Mouse (Mus musculus): ENCODE results near the gene Sufu.

Gene Sufu

GRCm38 (mm10) chr19:46529601-46530448 is 133.1 kb downstream of the Sufu start:
- no peak for DNase-seq (ENCODE audit: low read depth, low spot score)

GRCm38 (mm10) chr19:46530449-46530990 is 133.8 kb downstream of the Sufu start:
- no peak for DNase-seq (ENCODE audit: low read depth, low spot score)

GRCm38 (mm10) chr19:46531071-46532030 is 134.7 kb downstream of the Sufu start:
- no peak for DNase-seq (ENCODE audit: low read depth, low spot score)

- no peak for DNase-seq (ENCODE audit: low read depth, low spot score)
Observed at GRCm38 (mm10) chr19:46532031-46532688, 135.5 kb downstream of the Sufu start.

- no peak for DNase-seq (ENCODE audit: low read depth, low spot score)
Observed at GRCm38 (mm10) chr19:46533066-46533465, 136.4 kb downstream of the Sufu start.

GRCm38 (mm10) chr19:46533525-46533924 is 136.8 kb downstream of the Sufu start:
- no peak for DNase-seq (ENCODE audit: low read depth, low spot score)

- no peak for DNase-seq (ENCODE audit: low read depth, low spot score)
Observed at GRCm38 (mm10) chr19:46534542-46535098, 137.9 kb downstream of the Sufu start.

- no peak for DNase-seq (ENCODE audit: low read depth, low spot score)
Observed at GRCm38 (mm10) chr19:46537357-46537756, 140.7 kb downstream of the Sufu start.

GRCm38 (mm10) chr19:46538213-46538612 is 141.5 kb downstream of the Sufu start:
- DNase-seq (ENCODE audit: low read depth, low spot score) = no peak
